Mouse (Mus musculus) hindlimb bud, embryonic 11.5 days (tissue): ENCODE results near the gene Tpcn1.

ENCODE experiments used
- DNase-seq: peaks from one replicate; pipeline ENCODE4 v3.0.0-alpha.2; 2012; ENCODE audit warnings: low read depth, low spot score; ENCODE audit errors: extremely low spot score

Gene Tpcn1

DNA sequence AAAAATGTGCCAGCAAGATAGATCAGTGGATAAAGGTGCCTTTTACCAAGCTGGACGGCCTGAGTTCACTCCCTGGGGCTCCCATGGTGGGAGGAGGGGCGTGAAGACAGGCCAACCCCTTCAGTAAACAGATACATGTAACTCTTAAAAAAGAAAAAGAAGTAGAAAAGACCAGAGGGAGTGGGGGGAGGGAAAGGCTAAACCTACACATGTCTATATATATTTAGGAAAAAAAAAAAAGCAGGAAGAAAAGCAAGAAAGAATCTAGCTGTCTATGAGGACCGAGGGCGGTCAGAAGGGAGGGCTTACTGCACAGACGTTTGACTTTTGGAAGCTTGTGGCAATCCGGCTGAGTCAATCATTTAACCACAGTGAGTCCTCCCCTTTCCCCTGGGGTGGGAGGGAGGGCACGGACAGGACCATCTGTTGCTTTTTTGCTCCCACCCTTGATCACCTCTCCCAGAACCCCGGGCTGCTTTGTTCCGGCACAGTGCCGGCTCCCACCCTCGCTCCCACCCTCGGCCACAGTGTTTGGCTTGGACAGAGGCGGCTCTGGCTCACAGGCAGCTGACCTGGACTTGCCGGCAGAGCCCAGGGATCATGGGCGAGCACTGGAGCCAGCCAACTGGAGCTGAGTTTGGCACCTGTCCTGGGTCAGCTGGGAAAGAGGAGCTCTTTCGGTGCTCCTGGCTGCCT, 27.7 kb downstream of the Tpcn1 start:
- no peak for DNase-seq

DNA sequence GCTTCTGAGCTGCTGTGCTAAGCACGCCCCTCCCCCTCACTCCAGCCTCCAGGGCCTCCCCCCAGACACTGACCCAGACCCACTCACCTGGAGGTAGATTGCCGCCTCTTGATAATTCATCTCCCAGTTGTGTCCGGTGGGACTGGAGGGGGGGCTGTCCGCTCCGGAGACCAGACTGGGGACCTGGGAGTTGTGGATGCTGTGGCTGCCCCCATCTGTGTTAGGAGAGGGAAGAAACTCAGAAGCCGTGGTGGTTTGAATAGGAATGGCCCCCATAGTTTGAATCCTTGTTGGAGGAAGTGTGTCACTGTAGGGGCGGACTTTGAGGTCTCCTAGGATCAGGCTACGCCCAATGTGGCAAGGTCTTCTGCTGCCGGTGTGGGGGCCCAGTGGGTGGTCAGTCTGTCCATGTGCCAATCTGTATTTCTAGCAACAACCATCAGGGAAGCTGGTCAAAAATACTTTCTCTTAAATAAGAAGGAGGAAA, 28.3 kb downstream of the Tpcn1 start:
- DNase-seq: no peak

DNA sequence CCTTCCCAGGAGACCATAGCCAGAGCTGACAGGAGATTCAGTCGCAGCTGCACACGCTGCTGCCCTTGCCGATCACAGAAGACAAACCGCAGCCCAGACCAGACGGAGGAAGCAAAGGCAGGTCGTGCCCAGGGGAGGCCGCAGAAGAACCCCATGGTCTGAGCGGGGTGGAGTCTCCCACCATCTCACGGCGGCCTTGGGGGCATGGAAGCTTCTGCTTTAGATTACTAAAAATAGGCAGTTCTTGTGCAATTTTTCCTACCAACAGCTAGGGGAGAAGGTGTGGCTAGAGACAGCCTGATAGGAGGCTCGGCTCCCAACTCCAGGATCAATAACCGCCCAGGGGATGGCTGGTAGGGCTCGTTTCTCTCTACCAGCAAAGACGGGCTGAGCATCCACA, 29.7 kb downstream of the Tpcn1 start:
- no peak for DNase-seq

DNA sequence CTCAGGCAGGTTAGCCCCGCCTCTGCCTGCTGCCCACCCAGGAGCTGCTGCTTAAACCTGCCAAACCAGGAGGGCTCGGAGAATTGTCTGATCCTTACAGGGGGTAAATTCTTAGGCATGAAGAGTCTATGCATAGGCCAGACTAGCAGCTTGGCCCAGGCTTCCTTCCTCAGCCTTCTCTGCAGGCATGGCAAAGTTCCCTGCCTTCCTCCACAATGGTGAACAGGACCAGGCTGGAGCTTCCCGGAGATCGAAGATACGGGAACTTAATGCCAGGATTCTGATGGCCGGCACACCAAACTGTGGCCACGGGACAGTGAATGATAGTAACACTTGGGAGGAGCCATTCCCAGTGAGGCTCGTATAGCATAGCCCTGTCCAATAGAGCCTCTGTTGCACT, 30.4 kb downstream of the Tpcn1 start:
- no peak for DNase-seq

DNA sequence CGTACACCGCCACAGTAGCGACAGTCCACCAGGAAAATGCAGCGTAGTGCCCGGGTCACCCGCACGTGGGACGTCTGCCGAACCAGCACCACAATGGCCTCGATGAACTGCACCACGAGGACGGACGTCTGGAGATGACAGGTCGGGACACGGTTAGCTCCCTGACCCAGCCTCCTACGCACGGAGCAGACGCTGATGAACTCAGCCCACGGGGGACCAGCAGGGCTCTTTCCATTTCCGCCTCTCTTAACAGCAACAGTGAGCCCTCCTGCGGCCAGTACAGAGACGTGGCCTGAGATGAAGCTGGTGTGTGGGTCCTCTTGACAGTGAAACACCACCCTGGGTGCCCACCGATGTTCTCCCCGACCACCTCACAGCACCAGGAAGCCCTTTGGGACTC, 32.6 kb downstream of the Tpcn1 start:
- DNase-seq: no peak

DNA sequence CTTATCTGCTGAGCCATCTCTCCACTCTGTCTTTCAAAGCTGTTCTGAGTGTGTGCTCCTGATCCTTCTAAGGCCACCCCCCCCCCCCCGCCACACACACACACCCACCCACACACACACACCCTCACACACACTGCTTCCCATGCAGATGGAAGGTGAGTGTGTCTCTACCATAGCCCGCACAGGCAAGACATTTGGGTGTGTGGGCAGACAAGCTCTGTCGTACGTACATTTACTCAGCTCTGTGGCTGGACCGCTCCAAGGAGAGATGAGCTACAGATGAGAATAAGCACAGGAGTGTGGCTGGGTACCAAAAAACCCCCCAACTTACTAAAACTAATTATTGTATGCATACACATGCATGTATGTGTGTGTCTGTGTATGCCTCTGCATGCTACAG, 37.8 kb downstream of the Tpcn1 start:
- no peak for DNase-seq

DNA sequence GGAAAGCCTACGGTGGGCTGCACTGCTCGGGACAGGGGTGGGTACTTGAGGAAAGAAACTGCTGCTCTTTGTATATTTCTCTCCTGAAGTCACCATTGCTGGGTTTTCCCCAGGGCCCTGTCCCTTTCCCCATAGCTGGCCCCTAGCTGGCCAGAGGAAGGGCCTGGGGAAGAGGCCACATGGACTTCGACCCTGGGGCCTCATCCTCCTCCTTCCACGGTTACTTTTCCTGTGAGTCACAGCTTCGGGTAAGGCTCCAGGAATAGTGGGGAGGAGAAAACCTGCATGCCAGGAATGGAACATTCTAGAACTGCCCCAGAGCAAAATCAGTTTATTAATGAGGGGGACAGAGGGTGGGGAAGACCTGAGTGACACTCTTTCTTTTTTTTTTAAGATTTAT, 38.3 kb downstream of the Tpcn1 start:
- no peak for DNase-seq

DNA sequence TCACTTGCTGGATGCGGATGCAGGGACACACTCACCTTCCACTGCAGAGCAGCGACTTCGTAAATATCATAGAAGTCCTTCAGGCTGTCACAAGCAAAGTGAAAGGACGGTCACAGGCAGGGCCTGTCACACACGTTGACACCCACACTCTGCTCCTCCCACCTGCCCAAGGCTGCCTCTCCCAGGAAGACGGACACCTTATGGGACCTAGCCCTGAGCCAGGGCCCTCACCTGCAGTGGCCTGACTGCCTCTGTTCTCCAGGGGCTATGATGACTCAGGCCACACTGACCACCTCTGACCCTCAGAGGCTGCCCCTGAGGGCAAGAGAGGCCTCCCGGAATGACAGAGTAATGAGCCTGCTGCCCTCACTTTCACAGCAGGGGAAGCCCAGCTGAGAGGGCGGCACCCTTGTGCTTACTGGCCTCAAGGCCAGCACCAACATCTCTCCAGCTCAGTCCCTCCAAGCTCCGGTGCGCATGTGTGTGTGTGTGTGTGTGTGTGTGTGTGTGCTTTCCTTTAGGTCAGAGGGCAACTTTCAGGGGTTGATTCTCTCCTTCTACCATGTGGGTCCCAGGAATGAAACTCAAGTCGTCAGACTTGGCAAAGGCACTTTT, 40.1 kb downstream of the Tpcn1 start:
- no peak for DNase-seq

DNA sequence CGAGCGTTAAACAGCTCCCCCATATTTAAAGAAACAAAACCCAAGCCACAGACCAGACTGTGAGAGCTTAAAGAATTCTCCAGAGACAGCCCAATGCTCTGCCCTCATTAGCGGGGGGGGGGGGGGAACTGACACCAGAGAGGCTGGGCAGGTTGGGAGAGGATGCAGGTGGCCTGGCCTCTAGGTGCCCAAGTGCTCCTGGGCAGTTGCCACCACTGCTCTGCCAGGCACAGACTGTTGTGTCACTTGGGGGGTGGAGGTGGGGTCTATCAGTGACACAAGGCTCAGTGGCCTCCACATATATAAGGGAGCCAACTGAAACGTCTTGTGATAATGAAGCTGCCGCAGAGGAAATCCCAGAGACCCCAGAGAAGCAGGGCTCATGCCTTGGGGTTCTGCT, 51.8 kb downstream of the Tpcn1 start:
- no peak for DNase-seq

DNA sequence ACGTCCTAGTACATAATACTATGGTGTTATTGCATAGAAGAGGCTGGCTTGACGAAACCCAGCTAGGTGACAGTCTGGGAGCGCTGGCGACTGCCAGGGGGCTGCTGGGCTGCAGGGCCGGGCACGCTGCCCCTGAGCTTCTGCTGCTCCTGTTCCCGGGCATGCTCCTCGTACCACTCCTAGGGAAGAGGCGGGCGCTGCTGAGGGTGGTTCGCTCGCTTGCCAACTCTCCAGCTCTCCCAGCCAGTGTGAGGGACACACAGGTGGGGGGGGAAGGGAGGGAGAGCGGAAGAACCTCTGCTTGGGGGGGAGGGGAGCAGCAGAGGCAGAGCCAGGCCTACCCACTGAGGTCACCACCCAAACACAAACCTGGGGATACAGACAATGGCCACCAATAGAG, 52.4 kb downstream of the Tpcn1 start:
- no peak for DNase-seq

DNA sequence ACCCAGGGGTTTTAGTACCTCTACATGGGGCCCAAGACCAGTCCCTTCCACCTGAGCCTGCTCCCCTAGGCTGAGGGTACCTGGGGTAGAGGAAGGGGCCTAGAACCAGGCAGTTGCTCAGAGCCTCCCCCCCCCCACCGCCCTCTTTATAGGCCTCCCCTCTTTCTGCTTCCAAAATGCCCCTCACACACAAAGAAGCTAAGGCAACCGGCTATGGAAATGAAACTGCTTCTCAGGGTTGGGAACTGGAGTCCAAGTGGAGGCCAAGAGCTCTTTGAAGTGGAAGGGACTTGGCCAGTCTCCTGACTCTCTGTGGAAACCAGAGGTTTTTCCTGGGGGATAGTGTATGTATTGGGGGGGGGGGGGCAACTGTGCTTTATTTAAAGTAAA, 53.8 kb downstream of the Tpcn1 start:
- DNase-seq: no peak

DNA sequence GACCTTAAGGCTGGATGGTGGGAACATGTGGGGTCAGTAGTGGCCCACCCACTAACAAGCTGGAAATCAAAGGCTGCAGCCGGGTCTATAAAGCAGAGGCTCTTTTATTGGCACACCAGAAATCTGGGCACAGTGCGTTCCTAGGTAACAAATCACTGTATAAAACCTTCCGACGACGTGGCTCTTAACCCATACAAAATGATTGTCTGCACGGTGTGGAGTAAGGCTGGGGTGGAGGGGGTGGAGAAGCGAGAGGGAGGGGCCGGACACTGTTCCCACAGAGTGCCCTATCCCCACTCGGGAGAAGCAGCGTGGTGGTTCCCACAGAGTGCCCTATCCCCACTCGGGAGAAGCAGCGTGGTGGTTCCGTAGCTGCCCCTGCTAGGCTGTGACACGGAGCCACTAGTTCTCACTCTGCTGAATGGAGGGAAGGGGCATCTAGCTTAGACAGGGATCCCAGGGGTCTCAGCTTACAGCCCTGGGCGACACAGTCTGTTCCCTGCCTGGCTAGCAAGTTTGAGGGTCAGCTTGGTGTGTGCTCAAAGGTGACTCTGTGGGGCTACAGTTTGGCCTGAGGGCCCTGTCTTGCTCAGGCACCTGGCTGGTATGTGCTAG, 54.3 kb downstream of the Tpcn1 start:
- peak; percentile 5 for DNase-seq

DNA sequence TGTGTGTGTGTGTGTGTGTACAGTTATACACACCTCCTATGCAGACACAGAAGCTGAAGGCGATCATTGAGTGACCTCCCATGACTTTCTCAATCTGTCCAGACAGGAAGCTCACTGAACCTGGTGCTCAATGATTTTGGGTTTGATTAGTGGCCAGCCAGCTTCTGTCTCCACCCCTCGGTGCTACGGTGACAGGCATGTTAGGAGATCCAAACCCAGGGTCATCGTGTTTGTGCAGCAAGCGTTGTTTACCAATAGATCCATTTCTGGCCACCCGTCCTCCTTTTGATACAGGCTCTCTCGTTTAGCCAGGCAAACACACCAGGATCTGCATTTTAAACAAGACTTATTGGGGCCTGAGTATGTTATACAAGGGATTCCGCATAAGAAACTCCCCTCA, 56.8 kb downstream of the Tpcn1 start:
- no peak for DNase-seq

DNA sequence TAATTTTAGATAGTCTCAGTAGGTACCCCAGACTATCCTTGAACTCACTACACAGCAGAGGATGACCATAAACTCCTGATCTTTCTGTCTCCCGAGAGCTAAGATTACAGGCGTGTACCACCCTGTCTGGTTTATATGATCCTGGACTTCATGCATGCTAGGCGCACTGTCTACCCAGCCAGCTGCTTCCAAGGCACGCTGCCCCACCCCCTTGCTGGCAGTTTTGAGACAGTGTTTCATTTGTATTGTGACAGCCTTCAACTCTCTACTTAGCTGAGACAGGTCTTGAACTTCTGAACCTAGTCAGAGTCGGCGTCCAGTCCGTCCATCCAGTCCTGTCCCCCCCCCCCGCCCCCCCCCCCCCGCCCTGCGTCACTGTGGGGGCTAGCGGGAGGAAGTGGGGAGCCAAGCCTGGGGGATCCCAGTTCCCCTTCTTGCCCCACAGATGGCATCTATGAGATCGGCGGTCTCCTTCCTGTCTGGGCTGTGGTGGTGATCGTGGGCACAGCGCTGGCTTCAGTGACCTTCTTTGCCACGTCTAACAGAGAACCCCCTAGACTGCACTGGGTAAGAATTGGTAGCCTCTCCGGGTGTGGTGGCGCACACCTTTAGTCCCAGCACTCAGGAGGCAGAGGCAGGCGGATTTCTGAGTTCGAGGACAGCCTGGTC, 61.0 kb downstream of the Tpcn1 start:
- DNase-seq: no peak

DNA sequence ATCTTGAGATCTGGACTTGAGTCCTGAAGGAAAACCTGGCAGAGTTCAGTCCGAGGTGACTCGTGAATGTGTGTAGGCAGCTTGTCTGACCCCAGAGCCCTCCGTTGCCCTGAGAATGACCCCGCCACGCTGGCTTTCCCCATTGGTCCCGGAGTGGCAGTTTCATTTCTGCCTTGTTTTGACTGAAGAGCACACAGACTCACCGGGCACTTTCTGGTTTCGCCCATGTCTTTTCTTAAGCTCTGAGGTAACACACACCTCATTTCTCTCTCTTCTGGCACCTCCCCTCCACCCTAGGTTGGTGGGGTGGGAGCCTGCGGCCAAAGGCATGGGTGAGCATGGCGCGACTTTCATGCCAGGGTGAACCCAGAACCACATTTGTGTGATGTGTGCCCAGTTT, 62.2 kb downstream of the Tpcn1 start:
- DNase-seq: no peak

DNA sequence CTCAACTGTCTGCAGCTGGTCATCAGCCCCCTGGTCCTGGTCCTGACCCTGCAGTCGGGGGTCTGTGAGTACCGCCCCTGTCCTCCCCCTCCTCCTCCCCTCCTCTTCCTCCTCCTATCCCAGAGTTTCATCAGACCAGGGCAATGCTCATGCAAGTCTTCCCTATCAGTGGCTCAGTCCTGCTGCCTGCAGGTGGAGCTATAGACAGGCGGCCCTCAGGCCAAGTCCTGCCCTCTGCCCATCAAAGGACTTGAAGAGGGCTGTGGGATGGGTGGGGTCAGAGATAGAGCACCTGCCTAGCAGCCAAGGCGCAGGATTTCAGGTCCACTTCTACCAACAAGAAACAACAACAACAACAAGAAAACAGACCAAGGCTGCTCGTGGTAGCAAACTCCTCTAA, 62.7 kb downstream of the Tpcn1 start:
- no peak for DNase-seq

DNA sequence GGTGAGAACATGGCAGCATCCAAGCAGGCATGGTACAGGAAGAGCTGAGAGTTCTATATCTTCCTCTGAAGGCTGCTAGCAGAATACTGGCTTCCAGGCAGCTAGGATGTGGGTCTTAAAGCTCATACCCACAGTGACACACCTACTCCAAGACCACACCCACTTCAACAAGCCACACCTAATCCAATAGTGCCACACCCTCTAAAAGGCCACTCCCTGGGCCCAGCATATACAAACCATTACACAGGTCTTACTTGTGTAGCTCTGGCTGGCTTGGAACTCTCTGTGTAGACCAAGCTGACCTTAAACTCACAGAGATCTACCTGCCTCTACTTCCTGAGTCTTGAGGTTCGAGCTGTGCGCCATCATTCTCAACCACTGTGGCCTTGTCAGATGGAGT, 63.7 kb downstream of the Tpcn1 start:
- no peak for DNase-seq

DNA sequence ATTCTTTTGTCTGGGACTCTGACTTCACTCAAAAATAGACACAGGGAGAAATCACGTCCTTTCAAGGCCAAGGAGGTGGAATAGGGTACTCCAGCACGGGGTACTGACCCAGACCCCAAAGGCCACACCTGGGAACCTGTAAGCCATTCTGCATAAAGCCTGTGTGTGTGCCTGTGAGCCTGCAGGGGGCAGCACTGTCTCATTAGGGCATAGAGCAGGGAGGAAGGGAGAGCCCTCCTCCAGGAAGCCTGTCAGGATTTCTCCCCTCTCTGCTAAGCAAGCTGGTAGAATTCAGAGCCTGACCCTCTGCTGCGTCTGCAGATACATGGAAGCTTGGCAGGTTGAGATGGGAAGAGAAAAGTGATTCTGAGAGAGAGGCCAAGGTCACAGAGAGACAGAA, 65.8 kb downstream of the Tpcn1 start:
- no peak for DNase-seq

DNA sequence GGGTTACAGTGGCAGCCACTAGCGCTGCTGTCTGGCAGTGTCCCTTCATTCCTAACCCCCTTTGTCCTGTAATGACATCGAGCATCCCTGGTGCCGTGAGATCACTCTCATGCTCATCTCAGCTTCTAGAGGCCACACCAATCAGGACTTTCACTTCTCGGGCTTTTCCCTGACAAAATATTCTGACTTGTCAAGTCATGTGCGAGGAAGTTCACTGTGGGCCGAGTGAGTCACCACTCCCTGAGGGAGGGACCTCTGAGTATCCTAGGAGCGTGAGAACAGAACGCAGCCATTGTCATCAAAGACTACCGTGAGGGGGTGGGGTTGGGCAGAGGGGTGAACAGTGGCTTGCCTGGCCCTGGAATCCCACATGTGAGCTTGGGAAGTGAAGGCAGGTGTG, 70.9 kb downstream of the Tpcn1 start:
- DNase-seq: no peak

DNA sequence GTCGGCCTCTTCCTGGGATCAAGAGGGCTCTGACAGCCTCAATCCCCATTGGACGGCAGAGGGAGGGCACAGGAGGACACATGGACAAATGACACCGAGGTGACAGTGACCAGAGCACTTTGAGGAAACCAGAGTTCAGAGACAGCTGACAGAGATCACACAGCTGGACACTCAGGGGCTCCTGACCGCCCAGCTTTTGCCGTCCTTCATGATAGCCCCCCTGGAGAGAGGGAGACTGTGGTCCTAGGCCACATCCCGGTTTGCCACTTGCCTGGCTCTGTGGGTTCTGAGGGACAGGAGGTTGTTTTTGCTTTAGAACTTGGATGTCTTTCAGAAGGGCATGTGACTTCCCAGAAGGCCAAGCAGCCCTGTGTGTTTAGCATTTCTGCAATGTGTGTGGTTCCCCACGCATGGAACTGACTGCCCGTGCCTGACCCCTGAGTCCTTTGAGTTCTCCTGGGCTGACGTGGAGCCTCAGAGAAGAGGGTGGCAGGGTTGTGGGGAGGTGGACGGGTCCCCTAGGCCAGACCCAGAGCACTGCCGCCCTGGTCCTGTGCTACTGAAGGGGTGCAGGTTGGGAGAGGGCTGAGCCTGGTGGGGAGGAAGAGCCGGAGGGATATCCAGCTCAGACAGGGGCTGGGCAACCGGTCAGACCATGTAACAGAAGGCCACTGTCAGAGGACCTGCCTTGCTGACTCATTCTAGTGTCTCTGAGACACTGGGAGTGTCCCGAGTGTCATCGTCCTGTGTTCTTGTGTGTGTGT, 72.1 kb downstream of the Tpcn1 start:
- no peak for DNase-seq

DNA sequence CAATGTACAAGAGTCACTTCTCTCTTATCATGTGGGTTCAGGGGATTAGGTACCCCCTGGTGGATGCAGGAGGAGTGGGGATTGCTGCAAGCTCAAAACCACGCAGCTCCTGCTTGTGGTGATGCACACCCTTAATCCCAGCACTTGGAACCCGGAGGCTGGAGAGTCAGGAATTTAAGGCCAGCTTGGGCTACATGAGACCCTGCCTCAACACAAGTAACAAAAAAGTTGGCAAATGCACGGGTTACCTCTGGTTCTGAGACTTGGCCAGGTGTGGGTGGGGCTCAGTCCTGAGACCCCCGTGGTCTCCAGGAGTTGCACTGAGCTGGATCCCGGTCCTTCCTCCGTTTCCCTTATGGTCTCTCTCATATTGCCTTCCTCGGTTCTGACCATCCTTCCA, 73.0 kb downstream of the Tpcn1 start:
- DNase-seq: no peak
